Mouse (Mus musculus): ENCODE data around the gene Zfp697.
"Not testable (repeated sequence)": the region's sequence is repeated elsewhere in the genome, so short reads cannot be mapped to it uniquely, and the experiment has no call there.

Gene Zfp697

GRCm38 (mm10) chr3:98524552-98524951, 142.3 kb downstream of the Zfp697 start:
- not testable (repeated sequence) for DNase-seq

DNA sequence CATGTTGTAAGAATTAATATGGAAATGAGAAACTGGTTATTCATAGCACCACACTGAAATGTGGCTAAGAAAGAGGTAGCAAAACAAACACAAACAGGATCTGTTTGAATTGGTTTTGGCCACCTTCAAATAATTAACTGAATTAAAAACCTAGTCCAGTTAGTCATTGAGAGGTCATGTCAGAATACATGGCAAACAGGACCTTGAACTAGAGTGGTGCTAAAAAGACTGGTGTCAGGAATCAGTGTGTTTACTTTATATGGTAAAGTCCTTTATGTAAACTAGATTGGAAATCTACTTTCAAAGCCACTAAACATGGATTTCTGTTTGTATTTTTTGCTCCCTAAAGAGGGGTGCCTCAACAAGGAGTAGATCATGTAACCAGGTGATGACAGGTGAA, 142.7 kb downstream of the Zfp697 start:
- not testable (repeated sequence) for DNase-seq

GRCm38 (mm10) chr3:98547641-98548040, 165.4 kb downstream of the Zfp697 start:
- not testable (repeated sequence) for DNase-seq

GRCm38 (mm10) chr3:98548495-98548894, 166.2 kb downstream of the Zfp697 start:
- not testable (repeated sequence) for DNase-seq

DNA sequence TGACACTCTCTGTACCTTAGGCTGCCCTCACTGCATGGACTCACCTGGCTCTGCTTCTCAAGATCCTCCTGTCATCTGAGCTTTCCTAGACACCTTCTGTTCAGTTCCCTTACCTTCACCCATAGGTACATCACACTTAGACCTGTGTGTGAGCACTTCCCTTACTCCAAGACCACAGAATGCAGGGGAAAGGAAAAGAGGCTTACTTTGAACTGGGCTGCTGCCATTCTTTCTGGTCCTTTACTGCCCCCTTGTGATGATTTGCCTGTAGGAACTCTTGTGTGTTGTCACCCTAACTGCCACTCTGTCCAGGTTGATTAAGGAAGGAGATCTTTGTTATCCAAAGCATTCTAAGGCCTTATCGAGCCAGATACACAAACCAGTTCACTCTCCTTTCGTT, 168.0 kb downstream of the Zfp697 start:
- DNase-seq: not testable (repeated sequence)

DNA sequence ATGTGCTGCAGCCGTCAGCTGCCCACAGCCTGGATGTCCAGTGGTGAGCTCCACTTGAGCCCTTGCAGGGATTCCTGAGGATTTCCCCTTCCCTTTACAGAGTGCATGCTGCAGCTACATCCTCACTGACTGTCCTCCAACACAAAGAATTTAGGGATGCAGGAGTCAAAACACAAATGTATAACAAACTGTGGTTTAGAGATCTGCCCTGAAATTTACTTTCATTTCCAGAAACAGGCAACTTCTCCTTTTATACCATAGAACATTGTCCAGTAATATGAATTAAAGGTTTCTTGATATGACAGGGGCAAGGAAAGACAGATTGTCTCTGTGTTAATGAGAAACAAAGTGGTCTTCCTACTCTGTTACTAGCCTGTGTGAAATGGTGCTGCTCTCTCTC, 168.6 kb downstream of the Zfp697 start:
- not testable (repeated sequence) for DNase-seq

- not testable (repeated sequence) for DNase-seq
These were observed 178.4 kb downstream of the Zfp697 start for GRCm38 (mm10) chr3:98560711-98561110.

DNA sequence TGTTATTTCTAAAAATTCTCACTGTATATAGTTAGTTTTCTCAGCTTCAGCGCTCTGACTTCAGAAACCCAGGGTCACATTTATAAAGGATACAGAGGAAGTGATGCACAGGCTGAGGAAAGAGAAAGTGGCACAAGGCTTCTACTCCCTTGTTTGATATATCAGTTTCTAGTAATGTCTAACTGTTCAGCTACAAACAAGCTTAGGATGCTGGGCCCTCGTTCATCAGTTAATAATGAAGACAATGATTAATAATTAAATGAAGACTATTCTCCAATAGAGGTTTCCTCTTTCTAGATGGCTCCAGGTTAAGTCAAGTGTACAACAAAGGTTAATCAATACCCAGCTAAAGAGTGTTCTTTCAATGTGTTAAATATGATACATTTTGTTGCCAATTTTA, 181.6 kb downstream of the Zfp697 start:
- DNase-seq: not testable (repeated sequence)

DNA sequence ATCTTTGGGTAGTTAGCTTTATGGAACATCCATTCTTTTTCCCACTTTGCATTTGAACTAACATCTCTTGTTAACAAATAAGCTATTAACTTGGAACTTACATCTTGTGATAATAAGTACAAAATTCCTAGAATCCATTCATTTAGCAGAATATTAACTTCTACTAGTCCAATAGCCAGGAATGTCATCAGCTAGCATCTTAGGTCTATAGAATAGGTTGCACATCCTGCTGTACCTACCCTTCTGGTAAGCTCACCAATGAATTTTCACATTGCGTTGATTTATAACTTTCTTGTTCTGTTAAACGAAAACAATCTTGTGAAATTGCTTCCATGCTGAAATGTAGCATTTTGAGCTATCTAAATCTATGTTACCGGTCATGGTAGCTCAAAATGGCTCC, 182.6 kb downstream of the Zfp697 start:
- DNase-seq: not testable (repeated sequence)

DNA sequence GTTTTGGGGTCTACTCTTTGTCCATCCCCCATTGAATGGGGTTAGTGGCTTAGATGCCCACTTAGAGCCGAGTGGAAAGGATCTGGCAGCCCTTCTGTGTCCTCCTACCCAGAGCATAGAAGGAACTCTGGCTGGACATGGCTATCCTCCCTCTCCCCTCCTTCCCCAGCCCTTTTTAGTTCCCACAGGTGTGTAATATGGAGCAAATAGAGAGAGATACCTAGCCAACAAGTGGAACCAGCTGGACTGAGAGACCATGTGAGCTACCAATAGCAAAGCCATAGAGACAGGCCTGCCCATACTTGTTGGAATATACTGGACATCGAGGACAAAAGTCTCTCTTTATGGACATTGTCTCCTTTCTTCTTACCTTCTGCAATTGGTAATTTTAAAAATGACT, 185.5 kb downstream of the Zfp697 start:
- DNase-seq: not testable (repeated sequence)

DNA sequence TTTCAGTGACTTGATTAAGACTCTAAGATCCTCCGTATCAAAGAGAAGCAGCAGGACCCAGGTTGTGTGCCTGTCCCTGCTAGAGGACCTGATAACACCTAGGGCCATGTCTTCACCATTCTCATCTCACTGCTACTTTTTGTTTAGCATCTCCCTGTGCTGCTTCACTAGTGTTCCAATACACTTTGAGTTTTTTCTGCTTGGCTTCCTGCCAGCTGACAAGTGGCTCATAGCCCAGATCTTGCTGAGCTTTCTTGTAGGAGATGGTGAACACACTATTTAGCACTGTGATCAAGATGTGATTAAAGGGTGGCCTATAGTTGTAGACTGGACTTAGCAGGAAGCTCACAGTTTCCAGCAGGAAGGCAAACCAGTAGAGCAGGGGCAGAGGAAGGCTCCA, 198.8 kb downstream of the Zfp697 start:
- not testable (repeated sequence) for DNase-seq

DNA sequence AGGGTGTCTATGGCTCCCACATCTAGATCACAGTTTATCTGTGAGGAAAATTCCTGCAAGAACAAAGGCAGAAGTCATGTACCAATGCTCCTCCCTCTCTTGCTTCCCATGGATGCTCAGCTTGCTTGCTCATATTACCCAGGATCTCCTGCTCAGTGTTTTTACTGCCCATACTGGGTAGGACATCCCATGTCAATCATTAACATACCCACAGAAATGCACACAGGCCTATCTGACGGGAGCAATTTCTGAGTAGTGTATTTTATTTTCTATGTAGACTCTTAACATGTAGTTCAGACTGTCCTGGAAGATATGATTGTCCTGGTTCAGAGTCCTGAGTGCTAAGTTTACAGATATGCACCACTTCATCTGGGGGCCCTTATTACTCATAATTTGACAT, 199.9 kb downstream of the Zfp697 start:
- DNase-seq: not testable (repeated sequence)

GRCm38 (mm10) chr3:98582622-98583021, 200.4 kb downstream of the Zfp697 start:
- not testable (repeated sequence) for DNase-seq

- DNase-seq: no peak
These were observed 205.5 kb downstream of the Zfp697 start for GRCm38 (mm10) chr3:98587721-98588120.

DNA sequence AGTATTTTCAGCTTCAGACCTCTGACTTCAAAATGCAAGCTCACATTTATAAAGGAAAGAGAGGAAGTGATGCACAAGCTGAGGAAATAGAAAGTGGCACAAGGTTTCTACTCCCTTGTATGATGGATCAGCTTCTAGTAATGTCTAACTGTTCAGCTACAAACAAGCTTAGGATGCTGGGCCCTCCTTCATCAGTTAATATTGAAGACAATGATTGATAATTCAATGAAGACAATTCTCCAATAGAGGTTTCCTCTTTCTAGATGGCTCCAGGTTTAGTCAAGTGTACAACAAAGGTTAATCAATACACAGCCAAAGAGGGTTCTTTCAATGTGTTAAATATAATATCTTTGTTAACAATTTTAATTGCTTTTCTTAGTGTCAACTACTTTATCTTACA, 206.4 kb downstream of the Zfp697 start, which contains the start of gene Gm10681:
Gm10681 (minus strand) TSS at position 101 of the 400 bp plus-strand sequence.
- no peak for DNase-seq

DNA sequence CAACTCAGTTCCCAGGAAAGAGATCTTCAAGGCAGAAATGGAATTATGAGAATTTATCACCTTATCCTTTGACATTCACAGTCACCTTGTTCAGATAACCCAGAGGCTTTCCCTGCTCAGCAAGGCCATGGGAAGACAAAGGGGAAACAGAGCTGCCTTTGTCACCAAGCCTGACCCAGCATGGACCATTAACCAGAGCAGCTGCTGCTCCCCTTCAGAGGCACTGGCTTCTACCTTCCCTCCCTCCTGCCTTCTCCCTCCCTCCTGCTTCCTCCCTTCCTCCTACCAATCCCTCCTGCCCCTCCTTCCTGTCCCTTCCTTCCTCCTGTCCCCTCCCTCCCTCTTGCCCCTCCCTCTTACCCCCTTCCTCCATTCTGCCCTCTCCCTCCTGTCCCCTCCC, 231.3 kb downstream of the Zfp697 start:
- DNase-seq: not testable (repeated sequence)

GRCm38 (mm10) chr3:98613963-98614362, 231.7 kb downstream of the Zfp697 start:
- DNase-seq: no peak

DNA sequence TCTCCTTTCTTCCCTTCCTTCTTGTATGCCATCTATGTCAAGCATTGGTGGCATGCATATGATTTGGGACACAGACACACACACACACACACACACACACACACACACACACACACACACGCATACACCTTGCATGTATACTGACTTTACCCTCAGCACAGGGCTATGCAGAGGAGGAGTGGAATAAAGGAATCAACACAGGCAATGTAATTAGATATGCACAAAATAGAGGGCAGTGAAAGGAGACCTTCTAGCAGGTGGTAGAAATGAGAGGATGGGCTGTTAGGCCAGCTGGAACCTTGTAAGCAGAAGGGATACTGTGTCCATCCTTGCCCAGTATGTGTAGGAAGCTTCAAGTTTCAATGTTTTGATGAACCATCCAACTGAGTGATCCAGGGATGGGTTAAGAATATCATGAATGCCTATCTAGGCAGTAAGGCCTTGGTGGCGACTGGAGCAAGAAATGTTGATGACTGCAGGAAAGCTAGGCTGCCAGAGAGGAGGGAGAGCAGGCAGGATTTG, 232.2 kb downstream of the Zfp697 start:
- DNase-seq: not testable (repeated sequence)

GRCm38 (mm10) chr3:98616244-98616643, 234.0 kb downstream of the Zfp697 start:
- not testable (repeated sequence) for DNase-seq

GRCm38 (mm10) chr3:98616786-98617185, 234.5 kb downstream of the Zfp697 start:
- DNase-seq: not testable (repeated sequence)

GRCm38 (mm10) chr3:98629633-98630032, 247.4 kb downstream of the Zfp697 start:
- DNase-seq: no peak

DNA sequence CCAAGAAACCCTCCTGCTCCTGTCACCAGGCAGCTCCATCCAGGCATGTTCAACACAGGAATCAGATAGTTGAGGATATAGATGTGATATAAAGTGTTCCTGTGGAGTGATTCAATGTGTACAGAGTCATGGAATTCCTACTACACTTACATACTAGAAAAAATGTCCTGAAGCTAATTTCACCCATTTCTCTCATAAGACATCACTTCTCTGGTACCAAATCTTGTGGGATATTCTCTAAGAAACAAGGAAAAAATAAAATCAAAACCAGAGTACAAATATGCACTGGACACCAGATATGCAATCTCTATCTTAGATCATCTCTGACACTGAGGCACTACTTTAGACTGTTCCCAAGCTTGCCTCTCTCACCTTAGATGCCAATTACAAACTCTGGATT, 247.9 kb downstream of the Zfp697 start, which contains the start of gene Hsd3b5:
Hsd3b5 (minus strand) TSS at position 101 of the 400 bp plus-strand sequence.
- DNase-seq: no peak

GRCm38 (mm10) chr3:98635145-98635544, 252.9 kb downstream of the Zfp697 start:
- no peak for DNase-seq

DNA sequence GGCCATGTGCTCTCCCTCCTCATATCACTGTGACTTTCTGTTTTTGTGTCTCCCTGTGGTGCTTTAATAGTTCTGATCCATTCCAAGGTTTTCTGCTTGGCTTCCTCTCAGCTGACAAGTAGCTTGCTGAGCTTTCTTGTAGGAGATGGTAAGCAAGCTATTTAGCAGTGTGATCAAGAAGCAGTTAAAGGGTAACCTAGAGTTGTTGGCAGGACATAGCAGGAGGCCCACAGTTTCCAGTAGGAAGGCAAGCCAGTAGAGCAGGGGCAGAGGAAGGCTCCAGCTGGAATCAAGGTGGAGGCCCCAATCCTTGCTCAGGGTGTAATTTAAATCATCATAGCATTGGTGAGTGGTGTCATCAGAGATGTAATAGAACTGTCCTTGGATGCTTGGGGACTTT, 298.5 kb downstream of the Zfp697 start:
- no peak for DNase-seq

- no peak for DNase-seq
These were observed 300.1 kb downstream of the Zfp697 start for GRCm38 (mm10) chr3:98682401-98682800.
